ENCODE assay signal across 15 mouse cellular contexts in the genomic region with DNA sequence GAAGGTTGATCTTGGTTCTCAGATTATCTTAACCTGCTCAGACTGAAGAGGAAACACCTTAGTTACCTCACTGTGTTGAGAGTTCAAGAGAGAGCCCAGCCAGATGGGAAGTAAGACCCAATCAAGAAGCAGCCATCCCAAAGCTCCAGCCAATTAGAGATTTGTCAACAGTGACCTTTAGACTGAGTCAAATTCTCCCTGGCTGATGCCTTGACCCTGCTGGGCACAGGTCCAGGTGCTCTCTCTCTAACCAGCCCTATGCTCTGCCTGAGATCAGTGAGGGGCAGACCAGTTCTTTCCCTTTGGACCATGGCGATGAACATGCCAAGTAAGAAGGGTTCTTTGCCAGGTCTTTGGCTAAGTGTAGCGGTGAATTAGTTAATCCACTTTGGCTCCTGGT. TPM values are rescaled to one million over a fixed set of nuclear protein-coding genes. Genes with fewer than 3 reads are reported as not detected.
DNase-seq lines count a peak whose midpoint lies in the region; ATAC-seq and TF ChIP-seq lines count a peak whose summit lies in the region.
"Had no signal": no experiment of that assay in that cellular context is flagged by ENCODE, and none has a peak within 500 bp of the region (broad histone marks: within the 10 kb centered on the region; RNA-seq: fewer than 3 reads in every experiment).

No protein-coding gene starts in this region.

- H3K9ac ChIP-seq in kidney, embryonic 15.5 days = no peak overlapping the region
- H3K9ac ChIP-seq: lung, embryonic 15.5 days had no signal

- no peak for TF ChIP-seq CTCF in kidney, adult 2 months (conservative IDR thresholded peaks at IDR 0.05; ENCODE audit: insufficient read depth, insufficient read length, low read depth, low read length)

- H3K4me1 ChIP-seq in kidney, adult 2 months (ENCODE audit: control insufficient read depth, insufficient read depth, low read length) = peaks cover 27% of the 10 kb centered on the region
- H3K4me1 ChIP-seq in kidney, embryonic 15.5 days = peaks cover 16% of the 10 kb centered on the region; the same call in 1 of the 2 replicates

- no peak for TF ChIP-seq POLR2A in kidney, adult 2 months (IDR thresholded peaks at IDR 0.05; ENCODE audit: low read depth, low read length)

- H3K36me3 ChIP-seq in kidney, adult 2 months (ENCODE audit: control insufficient read depth, insufficient read depth, low read length) = no peaks in the 10 kb centered on the region
- no peaks in the 10 kb centered on the region for H3K36me3 ChIP-seq in kidney, embryonic 15.5 days
- H3K36me3 ChIP-seq: embryonic facial prominence, embryonic 10.5 days; lung, embryonic 15.5 days had no signal

- H3K27me3 ChIP-seq in kidney, adult 2 months (replicated peaks; ENCODE audit: control insufficient read depth, insufficient read depth, low read length) = no peaks in the 10 kb centered on the region
- H3K27me3 ChIP-seq in kidney, embryonic 15.5 days = no peaks in the 10 kb centered on the region
- H3K27me3 ChIP-seq: lung, embryonic 15.5 days had no signal

- no peak overlapping the region for H3K4me3 ChIP-seq in kidney, adult 2 months (ENCODE audit: insufficient read depth, low read depth, low read length)
- no peak overlapping the region for H3K4me3 ChIP-seq in kidney, embryonic 15.5 days (replicated peaks)
- H3K4me3 ChIP-seq: embryonic facial prominence, embryonic 10.5 days; lung, embryonic 15.5 days had no signal

- no peak for ATAC-seq in kidney, embryonic 15.5 days (replicated peaks; ENCODE audit: low FRiP score)
- ATAC-seq: forebrain, embryonic 14.5 days; midbrain, embryonic 16.5 days had no signal

- H3K9me3 ChIP-seq in kidney, embryonic 15.5 days (replicated peaks) = no peaks in the 10 kb centered on the region
- H3K9me3 ChIP-seq: embryonic facial prominence, embryonic 10.5 days; lung, embryonic 15.5 days had no signal

- peak; percentile 96 for DNase-seq in kidney, adult 2 months
- peak; percentile 42 to 49 for DNase-seq in adrenal gland, adult 18-20 months (ENCODE audit: low spot score in 2 of 2)
- peak; percentile 79 for DNase-seq in adrenal gland, postnatal 14 days
- peak; percentile 90 to 94 for DNase-seq in kidney, postnatal 25 days
- no peak for DNase-seq in cerebellum, adult 8-10 months
- no peak for DNase-seq in retina, postnatal 1 day
- DNase-seq: right cerebral cortex, adult 18-20 months had no signal

- no peak overlapping the region for H3K4me2 ChIP-seq in kidney, embryonic 15.5 days
- H3K4me2 ChIP-seq: lung, embryonic 15.5 days had no signal

- peak overlapping the region; percentile 56; the same call in 1 of the 2 replicates for H3K27ac ChIP-seq in kidney, adult 2 months (ENCODE audit: insufficient read depth, low read depth, low read length)
- no peak overlapping the region for H3K27ac ChIP-seq in kidney, embryonic 15.5 days
- H3K27ac ChIP-seq: embryonic facial prominence, embryonic 10.5 days; lung, embryonic 15.5 days had no signal

- WGBS in kidney, adult 2 months = 72% methylated on average over 2 of the region's 2 CpGs
- WGBS in kidney, embryonic 15.5 days = 94% methylated on average over 2 of the region's 2 CpGs

RNA-seq across cellular contexts. Expression of gene Slc28a1, which starts 2.9 kb away (rescaled TPM):
- polyA plus RNA-seq in kidney, adult 2 months (2012; rRNA removed) = 18.8 and 21.9 TPM in 2 replicates
- 0.13 and 0.49 TPM in 2 replicates for polyA plus RNA-seq in kidney, embryonic 15.5 days (2015; fragmentation: Nextera tagmentation; extraction: Ambion mirVana)
- under 1 TPM in 1 of 2 experiments, not detected in 1; 0.10 TPM for total RNA-seq in adrenal gland, adult 18-20 months (2021)
- 0.19 and 0.30 TPM in 2 replicates for total RNA-seq in adrenal gland, postnatal 14 days (2021)
- total RNA-seq: hematopoietic stem cell, adult 5-6 weeks; layer of hippocampus, postnatal 14 days; megakaryocyte progenitor cell, adult 5-6 weeks had no signal
- polyA plus RNA-seq: forebrain, embryonic 14.5 days; lung, embryonic 15.5 days; midbrain, embryonic 16.5 days had no signal

RNA-seq across cellular contexts. Expression of gene Alpk3, which starts 54.3 kb away (rescaled TPM):
- 0.04 and 0.88 TPM in 2 replicates for polyA plus RNA-seq in kidney, adult 2 months (2012; rRNA removed)
- 0.42 and 0.54 TPM in 2 replicates for polyA plus RNA-seq in kidney, embryonic 15.5 days (2015; fragmentation: Nextera tagmentation; extraction: Ambion mirVana)
- total RNA-seq in adrenal gland, adult 18-20 months (2021) = under 1 TPM; 0.17 to 0.48 TPM
- 0.22 and 0.38 TPM in 2 replicates for total RNA-seq in adrenal gland, postnatal 14 days (2021)

Comparison
In these comparisons a context has a peak if more than half of its experiments do, and no peak if none do; other contexts are left out.
1. DNase-seq: peak in kidney, adult 2 months (single experiment), adrenal gland, adult 18-20 months (2 of 2), adrenal gland, postnatal 14 days (single experiment) and kidney, postnatal 25 days (2 of 2); none in cerebellum, adult 8-10 months (single experiment) and retina, postnatal 1 day (single experiment).